Mouse (Mus musculus) testis, adult 2 months (tissue): ENCODE measurements at regions not wholly inside any gene's neighbourhood (a gene's known extent, or its start where the extent isn't known, plus 50 kb on each side); places are given as distances from the start of the nearest gene placed in this dataset.

Experiments
- H3K27ac ChIP-seq: fragments of 200-500 bp; 2 replicates; pipeline ENCODE4 v1.5.1; 2012; ENCODE audit warnings: low read depth, low read length; ENCODE audit not compliant: control insufficient read depth, insufficient read depth
- H3K27me3 ChIP-seq: fragments of 200-500 bp; 2 replicates; pipeline ENCODE4 v1.6.1; 2012; ENCODE audit warnings: mild to moderate bottlenecking, low read length, moderate library complexity; ENCODE audit not compliant: control insufficient read depth, insufficient read depth
- H3K36me3 ChIP-seq: fragments of 200-500 bp; 2 replicates; pipeline ENCODE4 v1.6.1; 2012; ENCODE audit warnings: mild to moderate bottlenecking, low read length; ENCODE audit not compliant: control insufficient read depth, insufficient read depth
- H3K4me1 ChIP-seq: fragments of 200-500 bp; 2 replicates; pipeline ENCODE4 v1.6.1; 2012; ENCODE audit warnings: low read length; ENCODE audit not compliant: control insufficient read depth, insufficient read depth
- H3K4me3 ChIP-seq: fragments of 200-500 bp; 2 replicates; pipeline ENCODE4 v1.5.1; 2012; ENCODE audit warnings: low read depth, mild to moderate bottlenecking, low read length, moderate library complexity, mixed read lengths; ENCODE audit not compliant: control insufficient read depth
- CTCF ChIP-seq: fragments of 200-500 bp; IDR thresholded peaks from 2 replicates; pipeline ENCODE4 v1.5.1; 2012; ENCODE audit warnings: low read depth, mild to moderate bottlenecking, inconsistent platforms, low read length, moderate library complexity; ENCODE audit not compliant: control insufficient read depth, insufficient read depth, insufficient replicate concordance
- POLR2A ChIP-seq: fragments of 200-500 bp; IDR thresholded peaks from 2 replicates; pipeline ENCODE4 v1.6.1; 2012; ENCODE audit warnings: low read depth, mild to moderate bottlenecking, inconsistent platforms, low read length, moderate library complexity; ENCODE audit not compliant: control insufficient read depth

DNA sequence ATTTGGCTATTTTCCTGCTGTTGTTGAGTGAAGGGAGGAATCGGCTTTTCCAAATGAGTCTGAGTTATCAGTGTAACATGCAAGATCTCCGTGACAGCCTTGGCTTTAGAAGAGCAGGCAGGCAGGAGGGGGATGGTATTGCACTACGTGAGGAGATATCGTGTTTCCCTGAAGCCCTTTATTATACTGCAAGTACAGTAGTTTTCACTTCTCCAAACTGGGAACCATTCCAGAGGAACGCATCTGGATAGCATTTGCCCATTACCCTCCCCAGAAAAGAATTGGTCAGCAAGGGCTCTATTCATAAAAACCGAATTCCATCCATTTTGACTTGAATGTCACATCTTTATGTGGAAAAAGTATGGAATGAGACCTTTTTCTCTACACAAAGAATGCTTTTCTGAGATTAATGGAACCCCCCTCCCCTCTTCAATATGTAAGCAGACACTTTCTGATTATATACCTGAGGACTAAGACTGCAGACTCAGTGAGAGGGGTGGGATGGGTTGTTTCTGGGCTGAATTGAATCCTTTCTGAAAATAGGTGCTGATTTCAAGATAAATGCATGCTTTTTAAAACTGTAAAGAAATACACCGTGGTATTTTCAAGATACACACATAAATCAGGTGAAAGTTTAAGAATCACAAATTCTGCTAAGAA, 571.8 kb downstream of the Car8 start:
- H3K27me3 ChIP-seq, result no peaks in the 10 kb centered on the region
- no peak overlapping the region for H3K4me3 ChIP-seq
- no peaks in the 10 kb centered on the region for H3K36me3 ChIP-seq
- H3K27ac ChIP-seq, result no peak overlapping the region
- no peaks in the 10 kb centered on the region for H3K4me1 ChIP-seq
- TF ChIP-seq POLR2A, result no peak
- TF ChIP-seq CTCF, result no peak

GRCm38 (mm10) chr4:7642878-7643590, 595.8 kb downstream of the Car8 start:
- Histone ChIP-seq H3K36me3 (no peaks in the 10 kb centered on the region), H3K4me1 (no peaks in the 10 kb centered on the region), H3K4me3 (no peak overlapping the region), H3K27ac (no peak overlapping the region), H3K27me3 (no peaks in the 10 kb centered on the region)
- no peak for TF ChIP-seq POLR2A
- no peak for TF ChIP-seq CTCF

DNA sequence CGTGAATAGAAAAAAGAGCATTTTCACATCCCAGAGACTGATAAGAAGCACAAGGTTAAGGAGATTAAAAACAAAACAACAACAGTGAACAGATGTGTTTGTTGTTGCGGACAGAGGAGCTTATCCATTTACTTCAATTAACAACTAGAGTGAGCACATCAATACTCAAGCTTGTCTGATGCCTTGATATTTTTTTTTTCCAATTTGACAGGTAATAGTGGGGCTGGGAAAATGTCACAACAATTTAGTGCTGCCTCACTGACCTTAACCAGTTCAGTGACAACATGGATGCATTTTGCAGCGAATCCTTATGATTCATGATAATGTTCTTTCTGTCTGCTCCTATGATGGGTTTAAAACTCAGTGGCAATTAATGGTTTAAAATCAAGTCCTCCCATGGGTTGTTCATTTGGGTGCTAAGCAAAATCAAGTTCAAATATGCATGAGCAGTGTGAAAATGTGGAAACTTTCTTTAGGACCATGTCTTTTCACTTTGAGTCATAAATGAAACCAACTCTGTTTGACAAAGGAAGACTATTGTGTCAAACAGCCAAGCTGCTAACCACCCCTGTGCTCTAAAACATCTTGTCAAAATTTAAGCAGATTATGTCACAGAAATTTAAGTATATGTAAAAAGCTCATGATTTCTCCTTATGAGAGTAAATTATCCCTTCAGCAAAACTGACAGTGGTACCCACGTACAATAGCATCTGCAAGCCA, 641.0 kb downstream of the Car8 start:
- TF ChIP-seq CTCF, result no peak
- no peak for TF ChIP-seq POLR2A
- Histone ChIP-seq H3K4me1 (no peaks in the 10 kb centered on the region), H3K27me3 (no peaks in the 10 kb centered on the region), H3K4me3 (no peak overlapping the region), H3K27ac (no peak overlapping the region), H3K36me3 (no peaks in the 10 kb centered on the region)

- TF ChIP-seq CTCF (no peak), POLR2A (no peak)
- H3K27me3 ChIP-seq, result no peaks in the 10 kb centered on the region
- H3K27ac ChIP-seq, result no peak overlapping the region
- no peak overlapping the region for H3K4me3 ChIP-seq
- H3K36me3 ChIP-seq, result no peaks in the 10 kb centered on the region
- H3K4me1 ChIP-seq, result no peaks in the 10 kb centered on the region
Observed at GRCm38 (mm10) chr4:7596116-7596515, 642.7 kb downstream of the Car8 start.

GRCm38 (mm10) chr4:7583851-7584250, 655.0 kb downstream of the Car8 start:
- no peak for TF ChIP-seq POLR2A
- TF ChIP-seq CTCF, result no peak

DNA sequence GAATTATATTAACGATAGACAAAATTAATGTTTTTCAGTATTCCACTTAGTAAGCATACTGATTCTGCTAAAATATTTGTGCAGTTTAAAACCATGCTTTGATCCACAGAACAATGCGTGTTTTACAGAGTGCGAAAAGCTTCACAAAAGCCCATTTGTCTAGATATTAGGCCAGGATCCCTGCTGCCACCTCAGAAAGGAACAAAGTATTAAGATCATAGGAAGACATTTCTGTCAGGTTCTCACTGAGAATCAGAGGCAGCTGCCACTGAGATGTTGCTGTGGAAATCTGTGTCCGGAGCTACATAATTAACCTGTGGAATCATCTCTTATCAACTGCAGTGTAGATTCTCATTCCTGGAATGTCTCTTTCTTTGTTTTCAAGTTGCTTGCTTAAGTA, 656.9 kb downstream of the Car8 start:
- Histone ChIP-seq H3K4me1 (no peaks in the 10 kb centered on the region), H3K27me3 (no peaks in the 10 kb centered on the region), H3K36me3 (no peaks in the 10 kb centered on the region), H3K27ac (no peak overlapping the region), H3K4me3 (no peak overlapping the region)
- no peak for TF ChIP-seq CTCF
- no peak for TF ChIP-seq POLR2A

More at GRCm38 (mm10) chr4:7583851-7584250, 655.0 kb downstream of the Car8 start:
- Histone ChIP-seq H3K4me1 (no peaks in the 10 kb centered on the region), H3K27ac (no peak overlapping the region), H3K36me3 (no peaks in the 10 kb centered on the region), H3K27me3 (no peaks in the 10 kb centered on the region), H3K4me3 (no peak overlapping the region)

DNA sequence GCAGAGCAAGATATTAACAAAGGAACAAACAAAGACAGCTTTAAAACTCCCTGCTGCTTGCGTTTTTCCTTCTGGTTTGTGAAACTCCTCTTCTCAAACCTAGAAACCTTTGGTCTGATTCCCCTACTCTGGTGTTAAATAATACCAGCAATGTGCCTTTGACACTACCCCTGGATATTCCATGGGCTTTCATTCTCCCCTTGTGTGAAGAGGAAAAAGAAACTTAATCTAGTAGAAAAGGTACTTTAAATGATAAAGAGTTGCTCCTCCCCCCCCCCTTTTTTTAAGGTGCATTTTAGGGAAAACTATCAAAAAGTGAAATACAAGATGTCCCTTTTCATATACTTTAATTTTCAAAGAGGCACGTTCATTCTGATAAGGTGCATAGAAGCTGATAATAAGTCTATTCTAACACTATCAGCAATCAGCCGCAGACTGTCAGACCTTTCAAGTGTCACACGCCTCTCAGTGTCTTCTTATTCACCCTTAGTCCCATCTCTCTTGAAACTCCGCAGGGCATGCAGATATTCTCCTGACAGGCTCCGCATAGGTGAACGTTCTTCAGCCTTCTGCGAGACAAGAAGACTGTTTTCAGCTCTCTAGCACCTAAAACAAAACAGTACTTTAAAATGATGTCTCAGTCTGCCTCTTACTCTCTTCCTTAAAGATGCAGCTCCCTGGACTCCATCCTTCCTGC, 657.5 kb downstream of the Car8 start:
- TF ChIP-seq CTCF, result no peak
- no peak for TF ChIP-seq POLR2A
- Histone ChIP-seq H3K36me3 (no peaks in the 10 kb centered on the region), H3K4me1 (no peaks in the 10 kb centered on the region), H3K27ac (no peak overlapping the region), H3K27me3 (no peaks in the 10 kb centered on the region), H3K4me3 (no peak overlapping the region)
